Mouse (Mus musculus) skeletal muscle tissue, adult 2 months (tissue): ENCODE results near the gene Slc2a12.

Source experiments
- DNase-seq: peaks from one replicate; pipeline ENCODE4 v3.0.0-alpha.2; 2012; ENCODE audit warnings: low read depth, low spot score

Slc2a12 gene

DNA sequence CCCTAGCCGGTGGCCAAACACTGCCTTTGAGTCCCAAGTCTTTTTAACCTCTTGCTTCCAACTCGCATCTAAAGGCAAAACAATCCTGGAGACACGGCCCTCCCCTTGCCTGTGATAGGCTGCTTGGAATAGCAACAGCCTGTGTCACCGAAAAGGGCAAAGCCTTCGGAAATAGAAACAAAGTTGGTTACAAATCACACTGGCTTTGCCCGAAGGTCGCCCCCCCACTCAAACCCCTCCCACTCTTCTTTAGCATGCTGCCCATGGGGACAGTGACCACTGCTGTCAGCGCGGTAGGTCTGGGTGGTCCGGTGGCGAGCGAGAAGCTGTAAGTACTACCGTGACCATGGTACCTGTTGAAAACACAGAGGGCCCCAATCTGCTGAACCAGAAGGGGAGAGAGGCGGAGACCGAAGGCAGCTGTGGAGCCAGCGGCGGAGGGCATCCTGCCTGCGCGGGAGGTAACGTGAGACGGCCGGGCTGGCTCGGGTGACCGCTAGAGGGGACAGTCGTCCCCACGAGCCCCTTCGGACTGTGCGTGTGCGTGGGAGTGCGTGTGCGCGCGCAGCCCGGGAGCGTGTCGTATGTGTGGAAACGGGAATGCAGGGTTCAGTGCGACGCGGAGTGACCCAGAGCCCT is at the start of gene Slc2a12:
Gene Slc2a12 (plus strand): TSS at position 159 of the 639 bp plus-strand sequence.
- peak; percentile 85 for DNase-seq

DNA sequence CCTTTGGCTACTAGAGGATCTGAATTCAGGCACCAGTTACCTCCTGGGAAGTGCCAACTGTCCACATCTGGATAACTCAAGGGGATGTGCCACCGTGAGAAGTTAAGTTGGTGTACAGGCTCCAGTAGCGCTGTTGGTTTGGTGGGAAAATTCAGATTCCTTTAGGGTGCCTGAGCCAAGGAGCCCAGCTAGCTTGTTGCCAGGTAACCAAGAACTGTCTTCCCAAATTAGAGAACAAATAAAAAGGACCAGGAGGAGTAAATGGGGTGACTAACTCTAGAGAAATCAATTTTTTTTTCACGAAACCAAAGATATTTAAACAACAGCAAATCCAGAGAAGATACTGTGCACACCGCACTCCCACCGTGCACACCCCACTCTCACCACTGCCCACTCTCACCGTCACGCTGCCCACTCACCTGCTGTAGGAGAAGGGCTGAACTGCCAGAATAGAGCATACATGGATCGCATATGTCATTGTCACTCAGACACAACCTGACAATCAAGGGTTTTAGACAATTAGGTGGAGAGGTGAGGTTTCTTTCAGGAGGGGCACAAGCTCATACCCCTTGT is 45.8 kb upstream of the Slc2a12 start:
- DNase-seq: no peak

GRCm38 (mm10) chr10:22601046-22601445 is 43.8 kb upstream of the Slc2a12 start:
- DNase-seq: no peak

DNA sequence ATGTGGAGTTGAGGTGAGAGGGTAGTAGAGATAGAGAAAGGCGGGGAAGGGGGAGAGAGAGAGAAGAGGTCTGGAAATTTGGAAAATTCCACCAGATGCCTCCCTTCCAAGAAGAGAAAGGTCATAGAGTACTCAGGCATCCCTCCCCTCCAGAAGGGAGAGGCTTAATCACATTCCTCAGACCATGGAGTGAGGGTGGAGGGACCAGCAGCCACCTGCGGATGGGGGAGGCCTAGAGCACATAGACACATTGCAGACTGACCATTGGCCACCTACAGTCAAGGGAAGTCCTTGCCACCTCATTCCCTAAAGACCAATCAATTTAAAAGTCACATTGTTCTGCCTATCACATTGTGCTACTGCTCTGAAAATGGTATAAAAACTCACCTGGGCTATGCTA is 40.0 kb upstream of the Slc2a12 start:
- DNase-seq: no peak

- no peak for DNase-seq
Measured at GRCm38 (mm10) chr10:22608273-22608672, 36.5 kb upstream of the Slc2a12 start.

DNA sequence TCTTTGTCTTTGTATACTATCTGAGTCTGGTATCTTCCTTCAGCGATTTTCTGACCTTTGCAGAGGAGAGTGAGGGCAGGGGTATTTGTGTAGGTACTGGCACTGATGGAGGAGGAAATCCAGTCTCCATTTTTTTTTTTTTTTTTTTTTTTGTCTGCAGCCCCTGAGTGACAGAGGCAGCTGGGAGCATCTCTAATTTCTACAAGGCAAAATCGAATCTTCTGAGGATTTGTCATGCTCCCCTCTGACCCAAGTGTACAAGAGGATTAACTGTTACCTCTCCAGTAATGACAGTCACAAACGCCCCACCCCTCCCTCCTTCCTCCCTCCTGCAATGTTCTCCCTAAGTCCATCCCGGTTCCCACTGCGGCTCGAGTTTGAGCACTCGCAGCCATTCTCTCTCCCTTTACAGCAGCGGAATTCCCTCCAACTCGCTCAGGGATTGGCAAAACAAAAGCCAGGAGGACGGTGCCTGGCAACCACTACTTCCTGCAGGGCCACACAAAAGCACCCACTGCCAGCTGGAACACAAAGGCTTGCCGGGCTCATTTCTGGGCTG is 35.9 kb upstream of the Slc2a12 start:
- DNase-seq: peak; percentile 10

DNA sequence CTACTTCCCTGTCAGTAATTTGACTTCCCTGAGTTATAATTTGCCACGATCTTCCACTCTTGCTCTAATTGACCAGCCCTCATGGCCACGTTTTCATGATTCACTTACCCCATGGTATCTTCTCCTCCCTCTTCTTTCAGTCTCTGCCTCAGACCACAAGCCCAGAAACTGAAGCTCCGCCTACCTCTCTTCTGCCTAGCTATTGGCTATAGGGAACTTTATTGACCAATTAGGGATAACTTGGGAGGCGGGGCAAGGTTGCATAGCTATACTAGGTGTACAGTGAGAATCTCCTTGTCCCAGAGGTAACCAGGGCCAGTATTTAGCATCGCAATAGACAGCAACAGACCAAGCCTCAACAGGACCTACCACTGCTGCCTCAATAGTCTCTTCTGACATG is 31.5 kb upstream of the Slc2a12 start:
- DNase-seq: no peak

- no peak for DNase-seq
Measured at GRCm38 (mm10) chr10:22614554-22614953, 30.3 kb upstream of the Slc2a12 start.

- no peak for DNase-seq
Measured at GRCm38 (mm10) chr10:22615309-22615708, 29.5 kb upstream of the Slc2a12 start.

- peak; percentile 22 for DNase-seq
Measured at GRCm38 (mm10) chr10:22618842-22619241, 26.0 kb upstream of the Slc2a12 start.

GRCm38 (mm10) chr10:22628832-22629231 is 16.0 kb upstream of the Slc2a12 start:
- DNase-seq: no peak

- no peak for DNase-seq
Measured at GRCm38 (mm10) chr10:22631103-22631502, 13.7 kb upstream of the Slc2a12 start.

- DNase-seq: no peak
Measured at GRCm38 (mm10) chr10:22631528-22631927, 13.3 kb upstream of the Slc2a12 start.

DNA sequence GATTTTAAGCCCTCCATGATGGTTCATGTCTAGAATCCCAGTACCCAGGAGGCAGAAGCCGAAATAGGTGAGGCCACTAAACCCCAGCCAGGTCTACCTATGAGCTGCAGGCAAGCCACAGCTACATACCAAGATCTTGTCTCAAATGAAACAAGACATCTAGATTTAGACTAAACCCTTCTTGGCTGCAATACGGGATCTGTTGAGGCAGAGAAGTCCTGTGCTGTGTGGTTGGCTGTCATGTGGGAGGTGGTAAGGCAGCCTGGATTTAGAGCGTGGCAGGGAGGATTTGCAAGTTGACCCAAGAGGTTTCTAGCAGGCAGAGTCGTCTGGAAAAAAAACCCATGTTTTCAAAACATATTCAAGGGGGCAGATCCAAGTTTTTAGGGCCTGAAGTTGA is 12.9 kb upstream of the Slc2a12 start:
- no peak for DNase-seq

DNA sequence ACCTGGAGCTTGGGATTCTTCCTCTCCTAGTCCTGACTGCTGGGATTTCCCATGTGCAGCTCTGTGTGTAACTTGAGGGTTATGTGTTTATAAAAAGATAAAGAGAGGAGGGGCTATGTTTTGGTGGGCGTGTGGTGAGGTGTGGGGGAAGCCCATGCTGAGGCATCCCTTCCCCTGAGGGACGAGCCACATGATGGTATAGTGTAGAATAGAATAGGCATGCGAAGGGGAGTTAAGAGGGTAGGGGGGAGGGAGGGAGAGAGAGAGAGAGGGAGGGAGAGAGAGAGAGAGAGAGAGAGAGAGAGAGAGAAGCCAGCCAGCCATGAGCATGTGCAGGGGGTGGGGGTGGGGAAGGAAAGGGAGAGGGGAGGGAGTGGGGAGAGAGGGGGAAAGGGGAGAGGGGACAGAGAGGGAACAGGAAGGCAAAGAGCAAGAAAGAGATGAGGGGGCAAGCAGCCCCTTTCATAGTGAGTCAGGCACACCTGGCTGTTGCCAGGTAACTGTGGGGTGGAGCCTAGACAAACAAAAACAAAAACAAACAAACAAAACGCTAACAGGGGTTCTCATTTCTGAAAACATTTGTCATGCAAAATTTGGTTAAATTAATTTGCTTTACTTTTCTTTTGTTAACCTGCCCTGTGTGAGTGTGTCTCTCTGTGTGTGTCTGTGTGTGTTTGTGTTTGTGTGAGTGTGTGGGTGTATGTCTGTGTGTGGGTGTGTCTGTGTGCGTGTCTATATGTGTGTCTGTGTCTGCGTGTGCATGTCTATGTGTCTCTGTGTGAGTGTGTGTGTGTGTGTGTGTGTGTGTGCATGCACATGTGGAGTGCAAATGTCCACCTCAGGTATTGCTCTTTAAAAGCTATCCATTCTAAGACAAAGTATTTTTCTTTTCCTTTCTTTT is 11.2 kb upstream of the Slc2a12 start:
- DNase-seq: no peak

DNA sequence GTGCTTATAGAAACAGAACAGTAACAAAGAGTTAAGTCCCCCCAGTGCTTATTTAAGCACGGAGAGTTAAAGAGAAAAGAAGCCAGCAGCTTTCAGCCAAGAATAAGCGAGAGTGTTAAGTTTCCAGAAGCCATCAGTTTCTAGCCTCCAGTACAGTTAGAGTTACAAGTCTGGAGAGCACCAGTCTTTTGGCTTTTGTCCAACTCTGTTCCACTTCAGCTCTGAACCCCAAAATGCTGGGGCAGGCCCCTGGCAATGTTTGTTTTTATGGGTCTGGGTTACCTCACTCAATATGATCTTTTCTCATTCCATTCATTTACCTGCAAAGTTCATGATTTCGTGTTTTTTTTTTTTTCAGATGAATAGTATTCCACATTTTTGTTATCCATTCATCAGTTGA is 7.6 kb upstream of the Slc2a12 start:
- no peak for DNase-seq

GRCm38 (mm10) chr10:22644171-22644570 is 640 bp upstream of the Slc2a12 start:
- DNase-seq: peak; percentile 52

DNA sequence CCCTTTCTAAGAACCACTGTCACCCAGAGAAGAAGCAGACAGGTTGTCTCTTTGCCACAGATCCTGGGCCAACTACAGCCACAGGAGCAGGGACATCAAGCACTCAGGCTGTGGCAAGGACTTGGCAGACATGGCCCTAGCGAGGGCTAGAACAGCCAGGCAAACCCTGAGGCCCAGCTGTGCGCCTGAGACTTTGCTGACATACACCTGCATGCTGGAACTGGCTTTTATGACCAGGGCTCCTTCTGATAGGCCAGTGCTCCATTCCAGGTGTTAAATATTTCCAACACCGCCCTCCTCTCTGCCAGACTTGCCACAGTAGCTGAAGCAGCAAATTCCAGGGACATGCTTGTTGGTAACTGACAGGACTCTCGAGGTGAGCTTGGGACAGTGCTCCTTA is 3.9 kb downstream of the Slc2a12 start:
- DNase-seq: peak; percentile 33

DNA sequence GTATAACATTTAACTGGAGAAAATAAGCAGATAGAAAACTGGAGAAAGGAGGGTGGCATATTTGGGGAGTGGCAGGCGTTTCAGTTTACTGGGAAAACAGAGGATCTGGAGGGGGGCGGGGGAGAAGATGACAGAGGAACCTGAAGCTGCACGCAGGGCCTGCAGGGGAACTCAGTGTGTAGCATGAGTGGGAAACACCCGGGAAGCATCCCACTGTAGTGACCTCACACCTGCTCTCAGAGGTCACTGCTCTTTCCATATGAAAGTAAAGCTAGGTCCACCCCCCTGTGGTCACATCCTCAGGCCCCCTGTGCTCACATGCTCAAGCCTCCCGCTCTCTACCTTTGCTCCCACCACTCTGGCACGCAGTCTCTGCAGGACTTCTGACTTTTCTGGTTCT is 9.0 kb downstream of the Slc2a12 start:
- no peak for DNase-seq

- no peak for DNase-seq
Measured at GRCm38 (mm10) chr10:22658534-22659385, 13.9 kb downstream of the Slc2a12 start.

DNA sequence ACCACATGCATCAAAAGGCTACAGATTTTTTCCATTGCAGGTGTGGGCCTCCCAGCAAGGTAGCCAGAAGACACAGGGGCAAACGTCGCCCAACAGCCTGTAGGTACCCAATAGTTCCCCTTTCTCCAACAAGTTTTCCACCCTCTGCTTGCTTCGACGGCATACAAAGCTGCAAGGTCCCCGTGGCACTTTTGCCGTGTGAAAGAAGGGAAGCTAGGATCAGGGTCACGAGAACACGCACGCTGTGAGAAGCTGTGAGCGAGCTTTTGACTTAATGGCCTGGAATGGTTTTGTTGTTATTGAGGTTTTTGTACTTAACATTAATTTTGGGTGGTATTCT is 14.5 kb downstream of the Slc2a12 start:
- DNase-seq: no peak
